20 mouse cellular contexts compared by ENCODE assay signal in the genomic region with DNA sequence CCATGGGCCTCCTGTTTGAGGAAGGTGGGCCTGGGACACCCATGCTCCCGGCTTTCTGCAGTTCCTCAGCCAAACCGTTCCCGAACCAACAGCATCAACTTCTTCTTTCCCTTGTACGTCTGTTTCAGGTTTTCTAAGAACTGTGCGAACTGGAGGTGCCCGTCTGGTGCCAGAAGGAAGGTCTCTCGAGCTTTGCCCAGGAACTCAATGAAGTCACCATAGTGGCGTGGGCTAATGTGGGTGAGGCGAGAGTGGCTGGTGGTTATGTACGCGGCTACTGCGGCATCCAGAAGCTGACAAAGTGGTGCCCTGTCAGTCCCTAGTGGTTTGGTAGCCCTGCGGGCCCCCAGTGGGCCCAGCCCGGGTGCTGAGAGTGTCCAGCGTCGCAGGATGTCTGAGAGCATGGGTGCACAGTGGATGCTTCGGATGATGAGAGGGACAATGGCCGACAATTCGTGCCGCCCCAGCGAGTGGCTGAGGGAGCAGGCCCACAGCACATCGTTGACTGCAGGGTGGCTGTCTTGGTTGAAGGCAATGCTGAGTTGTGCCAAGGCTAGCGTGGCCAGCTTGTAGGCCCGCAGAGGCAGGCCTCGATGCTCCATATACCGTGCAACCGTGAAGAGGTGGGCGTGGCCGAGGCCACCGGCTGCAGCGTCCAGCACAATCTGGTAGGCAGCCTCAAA. TPM values are rescaled to one million over a fixed set of nuclear protein-coding genes. Genes with fewer than 3 reads are reported as not detected.
DNase-seq lines count a peak whose midpoint lies in the region; ATAC-seq and TF ChIP-seq lines count a peak whose summit lies in the region.
"Had no signal": no experiment of that assay in that cellular context is flagged by ENCODE, and none has a peak within 500 bp of the region (broad histone marks: within the 10 kb centered on the region; RNA-seq: fewer than 3 reads in every experiment).

No protein-coding gene starts in this region.

- no peak overlapping the region for H3K4me3 ChIP-seq in gastrocnemius, adult 2 months
- H3K4me3 ChIP-seq in heart, postnatal 0 days (ENCODE audit: low read depth, low read length): no peak overlapping the region
- peak overlapping the region; percentile 59 for H3K4me3 ChIP-seq in megakaryocyte, embryonic 14.5 days (replicated peaks)
- H3K4me3 ChIP-seq: embryonic facial prominence, embryonic 10.5 days; embryonic facial prominence, embryonic 12.5 days; forebrain, embryonic 13.5 days; forebrain, embryonic 15.5 days had no signal

- H3K27ac ChIP-seq in gastrocnemius, adult 2 months: 0 out of 2 replicates have a peak overlapping the region, but pooled peaks have one; percentile 56
- 0 out of 2 replicates have a peak overlapping the region, but pooled peaks have one; percentile 63 for H3K27ac ChIP-seq in heart, postnatal 0 days (ENCODE audit: low read depth)
- H3K27ac ChIP-seq: embryonic facial prominence, embryonic 10.5 days; embryonic facial prominence, embryonic 12.5 days; forebrain, embryonic 13.5 days; forebrain, embryonic 15.5 days had no signal

- 89% methylated on average over 31 of the region's 31 CpGs for WGBS in heart, postnatal 0 days

- intact Hi-C loops in gastrocnemius, adult 2 months (cut with DNase I): loop anchor here (2.0 kb wide), 1 partner anchor 173 kb away; no protein-coding TSS in a partner anchor
- intact Hi-C loops in heart, postnatal 10 days (cut with DNase I): no loop called here
- intact Hi-C loops in left cerebral cortex, postnatal 14 days (cut with DNase I): no loop called here

- no peak for TF ChIP-seq EP300 in heart, postnatal 0 days (IDR thresholded peaks at IDR 0.05; ENCODE audit: low read depth)

- H3K27me3 ChIP-seq in heart, postnatal 0 days (ENCODE audit: control insufficient read depth, insufficient read depth, low read length): no peaks in the 10 kb centered on the region
- no peaks in the 10 kb centered on the region for H3K27me3 ChIP-seq in megakaryocyte, embryonic 14.5 days (replicated peaks)
- H3K27me3 ChIP-seq: CH12.LX; embryonic facial prominence, embryonic 12.5 days; forebrain, embryonic 13.5 days; forebrain, embryonic 15.5 days had no signal

- ATAC-seq in heart, postnatal 0 days (ENCODE audit: insufficient read depth, low read depth): no peak
- no peak for ATAC-seq in megakaryocyte, adult 5-6 weeks (ENCODE audit: poor library complexity, severe bottlenecking)
- ATAC-seq: CD4-positive, CD25-positive, alpha-beta regulatory T cell, adult 4 months; forebrain, embryonic 13.5 days; forebrain, embryonic 15.5 days had no signal

- H3K4me1 ChIP-seq in heart, postnatal 0 days (ENCODE audit: control insufficient read depth, insufficient read depth): peaks cover 21% of the 10 kb centered on the region; the same call in 1 of the 2 replicates
- peaks cover 55% of the 10 kb centered on the region for H3K4me1 ChIP-seq in megakaryocyte, embryonic 14.5 days

- H3K36me3 ChIP-seq in heart, postnatal 0 days (replicated peaks; ENCODE audit: control insufficient read depth, insufficient read depth, low read length): peaks cover 86% of the 10 kb centered on the region
- H3K36me3 ChIP-seq in megakaryocyte, embryonic 14.5 days (replicated peaks; ENCODE audit: low read length): peaks cover 99% of the 10 kb centered on the region

- TF ChIP-seq CTCF in gastrocnemius, adult 2 months (IDR thresholded peaks at IDR 0.05): no peak
- no peak for TF ChIP-seq CTCF in heart, postnatal 0 days (IDR thresholded peaks at IDR 0.05; ENCODE audit: low read depth)

- H3K9ac ChIP-seq in heart, postnatal 0 days (replicated peaks; ENCODE audit: low read depth, low read length): no peak overlapping the region
- H3K9ac ChIP-seq: embryonic facial prominence, embryonic 12.5 days; forebrain, embryonic 13.5 days; forebrain, embryonic 15.5 days had no signal

- no peak overlapping the region for H3K4me2 ChIP-seq in heart, postnatal 0 days (ENCODE audit: low read depth, low read length)
- H3K4me2 ChIP-seq: embryonic facial prominence, embryonic 12.5 days; forebrain, embryonic 13.5 days; forebrain, embryonic 15.5 days had no signal

- DNase-seq in gastrocnemius, adult 2 months: no peak
- DNase-seq in gastrocnemius, postnatal 10 days: no peak
- no peak for DNase-seq in heart, postnatal 0 days (ENCODE audit: low spot score)
- no peak for DNase-seq in heart, postnatal 10 days
- no peak for DNase-seq in left cerebral cortex, postnatal 14 days (ENCODE audit: low spot score in 2 of 2)
- DNase-seq: adrenal gland, adult 2 months; adrenal gland, postnatal 10 days; adrenal gland, postnatal 25 days; cerebellum, adult 11 months; cerebellum, adult 2 months; cerebellum, adult 9-10 months; cerebellum, postnatal 25 days had no signal

- H3K9me3 ChIP-seq in heart, postnatal 0 days (replicated peaks; ENCODE audit: control insufficient read depth, low read length): no peaks in the 10 kb centered on the region
- H3K9me3 ChIP-seq in megakaryocyte, embryonic 14.5 days: no peaks in the 10 kb centered on the region
- H3K9me3 ChIP-seq: embryonic facial prominence, embryonic 10.5 days; embryonic facial prominence, embryonic 12.5 days; forebrain, embryonic 13.5 days; forebrain, embryonic 15.5 days had no signal

RNA-seq across cellular contexts. Expression of gene Zswim4, which starts 24.8 kb away (rescaled TPM):
- total RNA-seq in gastrocnemius, adult 2 months (2021): 1 to 10 TPM; 5.2 to 8.6 TPM
- 1 to 10 TPM; 7.9 to 8.5 TPM for total RNA-seq in gastrocnemius, postnatal 10 days (2021)
- 23.8 and 31.4 TPM in 2 replicates for total RNA-seq in heart, postnatal 0 days (2014; rRNA removed; ENCODE audit: low replicate concordance)
- polyA plus RNA-seq in heart, postnatal 0 days (2015; fragmentation: Nextera tagmentation; extraction: Ambion mirVana): 4.6 and 5.8 TPM in 2 replicates
- 10 to 100 TPM; 10.5 to 11.3 TPM for total RNA-seq in heart, postnatal 10 days (2021)
- 14.1 and 16.0 TPM in 2 replicates for polyA plus RNA-seq in megakaryocyte, embryonic 14.5 days (2012; ENCODE audit: insufficient read depth, low replicate concordance)
- 6.2 and 6.5 TPM in 2 replicates for total RNA-seq in megakaryocyte, adult 5-6 weeks (2015)
- total RNA-seq in megakaryocyte, adult 5-6 weeks (2017): 8.9 and 9.4 TPM in 2 replicates
- total RNA-seq in left cerebral cortex, postnatal 14 days (2021): 10 to 100 TPM; 14.1 to 15.0 TPM

RNA-seq across cellular contexts. Expression of gene Nanos3, which starts 27.0 kb away (rescaled TPM):
- total RNA-seq in gastrocnemius, adult 2 months (2021): not detected
- 1 to 10 TPM; 1.4 to 2.4 TPM for total RNA-seq in gastrocnemius, postnatal 10 days (2021)
- total RNA-seq in heart, postnatal 0 days (2014; rRNA removed; ENCODE audit: low replicate concordance): 1.4 TPM in 1 of 2 replicates, not detected in the other
- polyA plus RNA-seq in heart, postnatal 0 days (2015; fragmentation: Nextera tagmentation; extraction: Ambion mirVana): 4.6 and 6.0 TPM in 2 replicates
- total RNA-seq in heart, postnatal 10 days (2021): 1 to 10 TPM; 3.6 to 4.1 TPM
- polyA plus RNA-seq in megakaryocyte, embryonic 14.5 days (2012; ENCODE audit: insufficient read depth, low replicate concordance): 0.87 TPM in 1 of 2 replicates, not detected in the other
- total RNA-seq in megakaryocyte, adult 5-6 weeks (2015): not detected in 2 replicates
- total RNA-seq in megakaryocyte, adult 5-6 weeks (2017): not detected in 2 replicates
- total RNA-seq in left cerebral cortex, postnatal 14 days (2021): 1 to 10 TPM; 2.7 to 4.6 TPM
- total RNA-seq: CH12.LX had no signal

RNA-seq across cellular contexts. Expression of gene D8Ertd738e, which starts 37.5 kb away (rescaled TPM):
- total RNA-seq in gastrocnemius, adult 2 months (2021): 100 to 1,000 TPM; 187 to 222 TPM
- 100 to 1,000 TPM; 180 to 184 TPM for total RNA-seq in gastrocnemius, postnatal 10 days (2021)
- 90.3 and 93.2 TPM in 2 replicates for total RNA-seq in heart, postnatal 0 days (2014; rRNA removed; ENCODE audit: low replicate concordance)
- 382 and 414 TPM in 2 replicates for polyA plus RNA-seq in heart, postnatal 0 days (2015; fragmentation: Nextera tagmentation; extraction: Ambion mirVana)
- total RNA-seq in heart, postnatal 10 days (2021): 100 to 1,000 TPM; 222 to 230 TPM
- 80.4 and 326 TPM in 2 replicates for polyA plus RNA-seq in megakaryocyte, embryonic 14.5 days (2012; ENCODE audit: insufficient read depth, low replicate concordance)
- 169 and 188 TPM in 2 replicates for total RNA-seq in megakaryocyte, adult 5-6 weeks (2015)
- 99.7 and 113 TPM in 2 replicates for total RNA-seq in megakaryocyte, adult 5-6 weeks (2017)
- 100 to 1,000 TPM; 140 to 144 TPM for total RNA-seq in left cerebral cortex, postnatal 14 days (2021)

RNA-seq across cellular contexts. Expression of gene Mri1, which starts 45.1 kb away (rescaled TPM):
- total RNA-seq in gastrocnemius, adult 2 months (2021): 10 to 100 TPM; 14.0 to 15.9 TPM
- 10 to 100 TPM; 16.8 to 20.6 TPM for total RNA-seq in gastrocnemius, postnatal 10 days (2021)
- 25.8 and 74.7 TPM in 2 replicates for total RNA-seq in heart, postnatal 0 days (2014; rRNA removed; ENCODE audit: low replicate concordance)
- polyA plus RNA-seq in heart, postnatal 0 days (2015; fragmentation: Nextera tagmentation; extraction: Ambion mirVana): 37.3 and 39.2 TPM in 2 replicates
- total RNA-seq in heart, postnatal 10 days (2021): 10 to 100 TPM; 15.5 to 16.0 TPM
- 106 and 208 TPM in 2 replicates for polyA plus RNA-seq in megakaryocyte, embryonic 14.5 days (2012; ENCODE audit: insufficient read depth, low replicate concordance)
- 11.6 and 13.5 TPM in 2 replicates for total RNA-seq in megakaryocyte, adult 5-6 weeks (2015)
- total RNA-seq in megakaryocyte, adult 5-6 weeks (2017): 4.0 and 4.9 TPM in 2 replicates
- 10 to 100 TPM; 18.4 to 21.8 TPM for total RNA-seq in left cerebral cortex, postnatal 14 days (2021)

RNA-seq across cellular contexts. Expression of gene Ccdc130, which starts 58.2 kb away (rescaled TPM):
- 1 to 10 TPM; 7.7 to 9.1 TPM for total RNA-seq in gastrocnemius, adult 2 months (2021)
- 10 to 100 TPM; 11.3 to 11.4 TPM for total RNA-seq in gastrocnemius, postnatal 10 days (2021)
- total RNA-seq in heart, postnatal 0 days (2014; rRNA removed; ENCODE audit: low replicate concordance): 7.0 and 14.4 TPM in 2 replicates
- polyA plus RNA-seq in heart, postnatal 0 days (2015; fragmentation: Nextera tagmentation; extraction: Ambion mirVana): 12.2 and 12.7 TPM in 2 replicates
- 10 to 100 TPM; 10.0 to 14.3 TPM for total RNA-seq in heart, postnatal 10 days (2021)
- 4.8 and 20.9 TPM in 2 replicates for polyA plus RNA-seq in megakaryocyte, embryonic 14.5 days (2012; ENCODE audit: insufficient read depth, low replicate concordance)
- total RNA-seq in megakaryocyte, adult 5-6 weeks (2015): 18.7 and 22.8 TPM in 2 replicates
- total RNA-seq in megakaryocyte, adult 5-6 weeks (2017): 17.8 and 22.5 TPM in 2 replicates
- 10 to 100 TPM; 24.6 to 26.0 TPM for total RNA-seq in left cerebral cortex, postnatal 14 days (2021)
